Mouse (Mus musculus): Measurements from ENCODE around the gene Rsg1.

The Rsg1 gene

GRCm38 (mm10) chr4:141274485-141275341 lies 61.0 kb downstream of the Rsg1 start:
- WGBS, result 59% methylated on average over 23 of the region's 23 CpGs
